Mouse (Mus musculus): ENCODE data around the gene Rhox2e.
"Not testable (repeated sequence)": the region's sequence is repeated elsewhere in the genome, so short reads cannot be mapped to it uniquely, and the experiment has no call there.

DNA sequence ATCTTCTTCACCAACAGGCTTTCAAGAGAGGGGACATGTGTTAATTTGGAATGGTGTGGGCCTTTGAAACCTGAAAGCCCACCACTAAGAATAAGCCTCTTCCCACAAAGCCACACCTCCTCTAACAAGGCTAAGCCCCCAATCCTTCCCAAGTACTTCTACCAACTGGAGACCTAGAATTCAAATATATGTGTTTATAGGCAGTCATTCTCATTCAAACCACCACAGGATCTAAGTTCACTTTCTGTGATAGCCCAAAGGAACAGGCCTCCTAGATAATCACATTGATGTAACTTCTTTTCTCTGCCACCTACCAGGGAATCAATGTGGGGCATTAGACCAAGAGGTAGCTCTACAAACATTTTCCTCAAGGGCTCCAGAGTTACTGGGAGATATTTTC is 50.4 kb downstream of the Rhox2e start, which contains the start of gene Rhox3f:
- TF ChIP-seq CTCF, POLR2A (IDR thresholded peaks at IDR 0.05; ENCODE audit: insufficient read depth, low read depth, low read length): not testable (repeated sequence)
